Mouse (Mus musculus): ENCODE data around the gene Gm43720. TPM values are rescaled to one million over a fixed set of nuclear protein-coding genes. Genes with fewer than 3 reads are reported as not detected.

Gene Gm43720
- polyA plus RNA-seq, 1 experiment from 2014 or later, result 0.10 TPM

- Histone ChIP-seq H3K27me3 (no peaks in the 10 kb centered on the region), H3K9ac (no peak overlapping the region), H3K4me3 (replicated peaks) (no peak overlapping the region), H3K36me3 (replicated peaks) (peaks cover 45% of the 10 kb centered on the region), H3K9me3 (no peaks in the 10 kb centered on the region), H3K27ac (no peak overlapping the region), H3K4me2 (no peak overlapping the region), H3K4me1 (peaks cover 33% of the 10 kb centered on the region)
- ATAC-seq (ENCODE audit: low FRiP score), result no peak
- 86% methylated on average over 7 of the region's 7 CpGs for WGBS
Measured at GRCm38 (mm10) chr5:138258993-138259392, 20.8 kb downstream of the Gm43720 start.

- no peak overlapping the region for H3K4me2 ChIP-seq
- H3K36me3 ChIP-seq (replicated peaks), result peaks cover 45% of the 10 kb centered on the region
- no peaks in the 10 kb centered on the region for H3K9me3 ChIP-seq
- peaks cover 33% of the 10 kb centered on the region for H3K4me1 ChIP-seq
- no peaks in the 10 kb centered on the region for H3K27me3 ChIP-seq
- no peak overlapping the region for H3K27ac ChIP-seq
- ATAC-seq (ENCODE audit: low FRiP score), result no peak
- WGBS, result 93% methylated on average over 6 of the region's 6 CpGs
- no peak overlapping the region for H3K4me3 ChIP-seq (replicated peaks)
- no peak overlapping the region for H3K9ac ChIP-seq
Measured at GRCm38 (mm10) chr5:138258542-138258941, 21.2 kb downstream of the Gm43720 start.

- Histone ChIP-seq H3K9me3 (no peaks in the 10 kb centered on the region), H3K4me1 (peaks cover 29% of the 10 kb centered on the region), H3K27ac (no peak overlapping the region), H3K4me2 (no peak overlapping the region), H3K4me3 (replicated peaks) (no peak overlapping the region), H3K27me3 (no peaks in the 10 kb centered on the region), H3K9ac (no peak overlapping the region), H3K36me3 (replicated peaks) (peaks cover 45% of the 10 kb centered on the region)
- 90% methylated on average over 3 of the region's 3 CpGs for WGBS
- no peak for ATAC-seq (ENCODE audit: low FRiP score)
Measured at GRCm38 (mm10) chr5:138258078-138258477, 21.7 kb downstream of the Gm43720 start.

GRCm38 (mm10) chr5:138257585-138257978, 22.2 kb downstream of the Gm43720 start:
- WGBS, result 93% methylated on average over 4 of the region's 4 CpGs
- H3K4me3 ChIP-seq (replicated peaks), result no peak overlapping the region
- H3K36me3 ChIP-seq (replicated peaks), result peaks cover 45% of the 10 kb centered on the region
- ATAC-seq (ENCODE audit: low FRiP score), result no peak
- no peaks in the 10 kb centered on the region for H3K27me3 ChIP-seq
- H3K9me3 ChIP-seq, result no peaks in the 10 kb centered on the region
- no peak overlapping the region for H3K4me2 ChIP-seq
- no peak overlapping the region for H3K27ac ChIP-seq
- H3K9ac ChIP-seq, result no peak overlapping the region
- peaks cover 24% of the 10 kb centered on the region for H3K4me1 ChIP-seq

- WGBS, result 88% methylated on average over 10 of the region's 10 CpGs
- no peaks in the 10 kb centered on the region for H3K27me3 ChIP-seq
Measured at GRCm38 (mm10) chr5:138256966-138257584, 22.7 kb downstream of the Gm43720 start.

GRCm38 (mm10) chr5:138256094-138256467, 23.7 kb downstream of the Gm43720 start:
- Histone ChIP-seq H3K4me2 (peak overlapping the region; percentile 77), H3K36me3 (replicated peaks) (peaks cover 33% of the 10 kb centered on the region), H3K9me3 (no peaks in the 10 kb centered on the region), H3K27ac (peak overlapping the region; percentile 78), H3K9ac (peak overlapping the region; percentile 60), H3K4me1 (peaks cover 16% of the 10 kb centered on the region), H3K27me3 (no peaks in the 10 kb centered on the region), H3K4me3 (replicated peaks) (peak overlapping the region; percentile 65)
- ATAC-seq (ENCODE audit: low FRiP score), result no peak
- WGBS, result 19% methylated on average over 7 of the region's 7 CpGs

More at GRCm38 (mm10) chr5:138256966-138257584, 22.7 kb downstream of the Gm43720 start:
- peaks cover 43% of the 10 kb centered on the region for H3K36me3 ChIP-seq (replicated peaks)
- H3K4me1 ChIP-seq, result peaks cover 19% of the 10 kb centered on the region
- no peak overlapping the region for H3K27ac ChIP-seq
- H3K4me2 ChIP-seq, result no peak overlapping the region
- no peak overlapping the region for H3K4me3 ChIP-seq (replicated peaks)
- no peak overlapping the region for H3K9ac ChIP-seq
- no peaks in the 10 kb centered on the region for H3K9me3 ChIP-seq
- ATAC-seq (ENCODE audit: low FRiP score), result no peak

GRCm38 (mm10) chr5:138255353-138256093, 24.2 kb downstream of the Gm43720 start, which contains the start of gene Lamtor4:
TSS of gene Lamtor4 (plus strand) at chr5:138255482.
- peak within 1 kb of the TSS; percentile 65 for H3K4me3 ChIP-seq (replicated peaks)
- peaks cover 27% of the 10 kb centered on the region for H3K36me3 ChIP-seq (replicated peaks)
- H3K27ac ChIP-seq, result peak within 1 kb of the TSS; percentile 78
- under 1% methylated on average over 38 of the region's 38 CpGs for WGBS
- H3K9me3 ChIP-seq, result no peaks in the 10 kb centered on the region
- H3K9ac ChIP-seq, result peak within 1 kb of the TSS; percentile 60
- H3K4me2 ChIP-seq, result peak within 1 kb of the TSS; percentile 77
- H3K27me3 ChIP-seq, result no peaks in the 10 kb centered on the region
- peaks cover 16% of the 10 kb centered on the region for H3K4me1 ChIP-seq
- ATAC-seq (ENCODE audit: low FRiP score), result peak; percentile 100

GRCm38 (mm10) chr5:138253061-138253460, 26.7 kb downstream of the Gm43720 start:
- H3K4me2 ChIP-seq, result no peak overlapping the region
- ATAC-seq (ENCODE audit: low FRiP score), result no peak
- peaks cover 16% of the 10 kb centered on the region for H3K4me1 ChIP-seq
- H3K4me3 ChIP-seq (replicated peaks), result no peak overlapping the region
- H3K9me3 ChIP-seq, result no peaks in the 10 kb centered on the region
- H3K36me3 ChIP-seq (replicated peaks), result peaks cover 5% of the 10 kb centered on the region
- H3K27me3 ChIP-seq, result no peaks in the 10 kb centered on the region
- no peak overlapping the region for H3K27ac ChIP-seq
- H3K9ac ChIP-seq, result no peak overlapping the region
- WGBS, result 88% methylated on average over 3 of the region's 3 CpGs

GRCm38 (mm10) chr5:138251144-138251543, 28.6 kb downstream of the Gm43720 start:
- no peak overlapping the region for H3K9ac ChIP-seq
- H3K36me3 ChIP-seq (replicated peaks), result no peaks in the 10 kb centered on the region
- no peak overlapping the region for H3K4me3 ChIP-seq (replicated peaks)
- no peak for ATAC-seq (ENCODE audit: low FRiP score)
- no peaks in the 10 kb centered on the region for H3K27me3 ChIP-seq
- WGBS, result 84% methylated on average over 12 of the region's 12 CpGs
- no peak overlapping the region for H3K27ac ChIP-seq
- H3K9me3 ChIP-seq, result no peaks in the 10 kb centered on the region
- H3K4me1 ChIP-seq, result peaks cover 9% of the 10 kb centered on the region
- H3K4me2 ChIP-seq, result no peak overlapping the region

- H3K4me3 ChIP-seq (replicated peaks), result no peak overlapping the region
- no peaks in the 10 kb centered on the region for H3K9me3 ChIP-seq
- no peaks in the 10 kb centered on the region for H3K27me3 ChIP-seq
- H3K36me3 ChIP-seq (replicated peaks), result no peaks in the 10 kb centered on the region
- no peak overlapping the region for H3K4me2 ChIP-seq
- no peak overlapping the region for H3K9ac ChIP-seq
- H3K27ac ChIP-seq, result no peak overlapping the region
- H3K4me1 ChIP-seq, result no peaks in the 10 kb centered on the region
- 46% methylated on average over 2 of the region's 2 CpGs for WGBS
- no peak for ATAC-seq (ENCODE audit: low FRiP score)
Measured at GRCm38 (mm10) chr5:138241511-138241910, 38.2 kb downstream of the Gm43720 start.

- Histone ChIP-seq H3K9me3 (no peaks in the 10 kb centered on the region), H3K4me2 (no peak overlapping the region), H3K4me1 (no peaks in the 10 kb centered on the region), H3K9ac (no peak overlapping the region), H3K36me3 (replicated peaks) (no peaks in the 10 kb centered on the region), H3K27me3 (no peaks in the 10 kb centered on the region), H3K4me3 (replicated peaks) (no peak overlapping the region), H3K27ac (no peak overlapping the region)
- no peak for ATAC-seq (ENCODE audit: low FRiP score)
Measured at GRCm38 (mm10) chr5:138234224-138234623, 45.5 kb downstream of the Gm43720 start.

GRCm38 (mm10) chr5:138233778-138234177, 46.0 kb downstream of the Gm43720 start:
- no peak overlapping the region for H3K4me2 ChIP-seq
- no peaks in the 10 kb centered on the region for H3K4me1 ChIP-seq
- H3K36me3 ChIP-seq (replicated peaks), result no peaks in the 10 kb centered on the region
- no peak overlapping the region for H3K27ac ChIP-seq
- no peak overlapping the region for H3K4me3 ChIP-seq (replicated peaks)
- H3K27me3 ChIP-seq, result no peaks in the 10 kb centered on the region
- H3K9me3 ChIP-seq, result no peaks in the 10 kb centered on the region
- H3K9ac ChIP-seq, result no peak overlapping the region
- no peak for ATAC-seq (ENCODE audit: low FRiP score)
- 86% methylated on average over 2 of the region's 2 CpGs for WGBS

- no peaks in the 10 kb centered on the region for H3K4me1 ChIP-seq
- no peak for ATAC-seq (ENCODE audit: low FRiP score)
- no peak overlapping the region for H3K27ac ChIP-seq
- 87% methylated on average over 3 of the region's 3 CpGs for WGBS
- H3K9ac ChIP-seq, result no peak overlapping the region
- H3K27me3 ChIP-seq, result no peaks in the 10 kb centered on the region
- no peaks in the 10 kb centered on the region for H3K9me3 ChIP-seq
- no peak overlapping the region for H3K4me2 ChIP-seq
- no peak overlapping the region for H3K4me3 ChIP-seq (replicated peaks)
- H3K36me3 ChIP-seq (replicated peaks), result no peaks in the 10 kb centered on the region
Measured at GRCm38 (mm10) chr5:138229511-138229910, 50.2 kb downstream of the Gm43720 start.
